Mouse (Mus musculus) hindbrain, embryonic 16.5 days (tissue): ENCODE measurements around the gene Fnip2. TPM values are rescaled to one million over a fixed set of nuclear protein-coding genes. Genes with fewer than 3 reads are reported as not detected.
A peak's percentile ranks its signal among the peaks of the same experiment; 100 is the strongest.

Source experiments
- ATAC-seq: fragments of 200-750 bp; cut with Nextera tagmentation; 2 replicates; pipeline ENCODE4 v1.8.0; 2017; ENCODE audit warnings: moderate TSS enrichment, moderate library complexity
- H3K27ac ChIP-seq: fragments of 300-500 bp; sonication (generic); 2 replicates; pipeline ENCODE4 v1.5.1; 2014; ENCODE audit warnings: low read depth, mild to moderate bottlenecking, control low read depth, low read length, moderate library complexity
- H3K27me3 ChIP-seq: fragments of 300-500 bp; sonication (generic); replicated peaks from 2 replicates; pipeline ENCODE4 v1.6.1; 2014; ENCODE audit warnings: low read length; ENCODE audit not compliant: control insufficient read depth, insufficient read depth
- H3K36me3 ChIP-seq: fragments of 300-500 bp; sonication (generic); 2 replicates; pipeline ENCODE4 v1.6.1; 2014; ENCODE audit warnings: mild to moderate bottlenecking, low read length, moderate library complexity, mixed read lengths; ENCODE audit not compliant: control insufficient read depth, insufficient read depth
- H3K4me1 ChIP-seq: fragments of 300-500 bp; sonication (generic); 2 replicates; pipeline ENCODE4 v1.6.1; 2014; ENCODE audit warnings: low read depth, low read length; ENCODE audit not compliant: control insufficient read depth, insufficient read depth
- H3K4me2 ChIP-seq: fragments of 300-500 bp; sonication (generic); 2 replicates; pipeline ENCODE4 v1.6.1; 2014; ENCODE audit warnings: mild to moderate bottlenecking, low read length, control low read depth, moderate library complexity
- H3K4me3 ChIP-seq: fragments of 300-500 bp; sonication (generic); 2 replicates; pipeline ENCODE4 v1.5.1; 2014; ENCODE audit warnings: mild to moderate bottlenecking, low read length, control low read depth, moderate library complexity
- H3K9ac ChIP-seq: fragments of 300-500 bp; sonication (generic); 2 replicates; pipeline ENCODE4 v1.6.1; 2014; ENCODE audit warnings: low read depth, mild to moderate bottlenecking, control low read depth, low read length, moderate library complexity
- H3K9me3 ChIP-seq: fragments of 300-500 bp; sonication (generic); 2 replicates; pipeline ENCODE4 v1.6.1; 2014; ENCODE audit warnings: mild to moderate bottlenecking, low read length, moderate library complexity; ENCODE audit not compliant: control insufficient read depth
- WGBS: fragments of 180-500 bp; shearing (Covaris S2); extraction: QIAGEN DNeasy Blood & Tissue Kit; methylation state at CpG from one replicate; pipeline ENCODE4 v1.1.7; 2014; 5-methylcytosine and 5-hydroxymethylcytosine counted together
- polyA plus RNA-seq: library from polyadenylated mRNA; unstranded; fragments of >200 nt; fragmentation: Nextera tagmentation; extraction: Ambion mirVana; gene quantifications from 2 replicates; pipeline ENCODE4 v1.2.1, GENCODE M21; 2015

The Fnip2 gene
- polyA plus RNA-seq, 1 experiment from 2014 or later = 4.5 TPM

- peak; percentile 79 for ATAC-seq
- Histone ChIP-seq H3K27me3 (no peaks in the 10 kb centered on the region), H3K4me2 (peak overlapping the region; percentile 17; the same call in 1 of the 2 replicates), H3K9me3 (no peaks in the 10 kb centered on the region), H3K9ac (no peak overlapping the region), H3K27ac (no peak overlapping the region), H3K4me1 (peaks cover 6% of the 10 kb centered on the region; the same call in 1 of the 2 replicates), H3K36me3 (no peaks in the 10 kb centered on the region), H3K4me3 (no peak overlapping the region)
- WGBS = 22% methylated on average over 9 of the region's 10 CpGs
Observed at GRCm38 (mm10) chr3:79409927-79410628, 157.5 kb downstream of the Fnip2 start.

- Histone ChIP-seq H3K27ac (no peak overlapping the region), H3K4me3 (no peak overlapping the region), H3K36me3 (no peaks in the 10 kb centered on the region), H3K9me3 (no peaks in the 10 kb centered on the region), H3K4me1 (peaks cover 6% of the 10 kb centered on the region; the same call in 1 of the 2 replicates), H3K4me2 (no peak overlapping the region), H3K27me3 (no peaks in the 10 kb centered on the region), H3K9ac (no peak overlapping the region)
- ATAC-seq = no peak
- 49% methylated on average over 4 of the region's 4 CpGs for WGBS
Observed at GRCm38 (mm10) chr3:79408546-79408945, 159.1 kb downstream of the Fnip2 start.

Other genes with a start within 250 kb of the Fnip2 start
- gene Gm17359, start 231.1 kb downstream of the Fnip2 start, polyA plus RNA-seq = not detected in 2 replicates
- gene Ppid, start 23.5 kb upstream of the Fnip2 start, polyA plus RNA-seq = 145 and 146 TPM in 2 replicates
- 6.1 and 6.4 TPM in 2 replicates for gene 4930579G24Rik, start 61.3 kb upstream of the Fnip2 start, polyA plus RNA-seq
- 45.4 and 45.6 TPM in 2 replicates for gene Etfdh, start 61.7 kb upstream of the Fnip2 start, polyA plus RNA-seq
- gene Rxfp1, start 170.1 kb upstream of the Fnip2 start, polyA plus RNA-seq = 0.19 and 0.24 TPM in 2 replicates